Mouse (Mus musculus): ENCODE data around the gene Trem3.

Trem3 gene

DNA sequence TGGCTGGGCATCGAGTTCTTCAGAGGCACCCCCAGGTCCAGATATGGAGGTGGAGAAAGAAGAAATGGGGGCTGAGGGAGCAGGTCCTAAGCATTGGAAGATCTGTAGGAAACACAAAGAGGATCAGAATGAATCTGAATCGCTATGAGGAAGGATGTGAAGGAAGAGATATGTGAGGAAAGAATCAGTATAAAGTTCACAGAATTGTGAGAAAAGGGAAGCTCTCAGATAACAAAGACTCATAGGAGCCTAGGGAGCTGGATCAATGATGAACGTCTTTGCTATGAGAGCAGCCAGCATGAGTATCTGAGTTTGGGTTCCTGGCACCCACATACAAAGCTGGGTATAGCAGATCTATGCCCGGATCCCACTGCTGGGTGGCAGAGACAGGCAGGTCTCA is 22.3 kb downstream of the Trem3 start:
- DNase-seq (ENCODE audit: low spot score in 2 of 2) = no peak

DNA sequence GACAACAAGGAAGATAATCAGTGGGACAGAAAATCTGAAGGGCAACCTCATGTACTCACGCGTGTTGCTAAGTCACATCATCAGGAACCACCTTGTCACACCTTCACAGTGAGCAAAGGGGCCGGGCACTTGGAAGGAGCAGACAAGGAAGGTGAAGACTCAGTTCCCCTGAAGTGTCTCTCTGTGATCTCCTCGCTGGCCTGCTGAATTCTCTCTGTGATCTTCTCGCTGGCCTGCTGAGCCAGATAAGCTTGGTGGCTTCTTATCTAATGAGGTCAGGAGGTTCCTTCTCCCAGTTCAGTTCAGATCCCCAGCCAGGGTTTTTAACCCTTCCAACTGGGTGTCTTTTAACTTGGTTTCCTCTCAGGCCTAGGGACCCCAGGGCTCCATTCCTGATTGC is 24.6 kb downstream of the Trem3 start:
- no peak for DNase-seq (ENCODE audit: low spot score in 2 of 2)

GRCm38 (mm10) chr17:48272598-48272997 is 25.0 kb downstream of the Trem3 start:
- DNase-seq (ENCODE audit: low spot score in 2 of 2) = no peak

- DNase-seq (ENCODE audit: low spot score in 2 of 2) = no peak
These were observed 26.5 kb downstream of the Trem3 start for GRCm38 (mm10) chr17:48274098-48274497.

DNA sequence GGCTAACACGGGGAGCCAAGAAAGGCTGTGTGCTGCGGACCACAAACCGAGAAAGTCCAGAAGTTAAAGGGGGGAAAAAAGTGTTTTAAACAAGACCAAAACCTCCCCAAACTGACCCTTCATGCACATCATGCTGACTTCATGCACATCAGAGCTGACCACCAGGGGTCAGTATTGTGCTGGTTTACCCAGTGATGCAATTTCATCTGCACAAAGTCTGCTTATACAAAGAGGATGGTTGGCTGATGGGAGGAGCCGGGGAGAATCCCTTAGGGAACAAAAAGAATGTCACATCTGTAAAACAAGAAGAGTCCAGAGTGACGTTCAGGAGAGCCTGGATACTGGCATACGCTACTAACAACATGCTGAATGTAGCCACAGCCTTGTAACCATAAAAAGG is 27.3 kb downstream of the Trem3 start:
- peak; percentile 15 to 60 for DNase-seq (ENCODE audit: low spot score in 2 of 2)

DNA sequence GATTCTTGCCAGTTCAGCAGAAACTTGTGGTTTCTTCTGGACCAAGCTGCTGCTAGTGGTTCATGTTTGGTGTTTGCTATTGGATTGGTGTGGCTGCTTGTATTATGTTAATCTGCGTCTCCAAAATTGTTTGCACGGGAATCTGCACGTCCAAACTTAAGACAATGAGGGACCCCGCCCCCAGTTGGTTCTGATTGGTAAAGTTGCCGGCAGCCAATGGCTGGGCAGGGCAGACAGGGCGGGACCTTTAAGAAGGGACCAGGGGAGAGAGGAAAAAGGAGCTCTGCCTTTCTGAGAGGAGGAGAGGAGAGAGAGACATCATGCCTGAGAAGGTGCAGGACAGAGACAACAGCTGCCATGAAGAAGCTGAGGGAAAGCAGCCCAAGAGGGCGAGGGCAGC is 28.2 kb downstream of the Trem3 start:
- no peak for DNase-seq (ENCODE audit: low spot score in 2 of 2)

GRCm38 (mm10) chr17:48278381-48278780 is 30.8 kb downstream of the Trem3 start:
- no peak for DNase-seq (ENCODE audit: low spot score in 2 of 2)

DNA sequence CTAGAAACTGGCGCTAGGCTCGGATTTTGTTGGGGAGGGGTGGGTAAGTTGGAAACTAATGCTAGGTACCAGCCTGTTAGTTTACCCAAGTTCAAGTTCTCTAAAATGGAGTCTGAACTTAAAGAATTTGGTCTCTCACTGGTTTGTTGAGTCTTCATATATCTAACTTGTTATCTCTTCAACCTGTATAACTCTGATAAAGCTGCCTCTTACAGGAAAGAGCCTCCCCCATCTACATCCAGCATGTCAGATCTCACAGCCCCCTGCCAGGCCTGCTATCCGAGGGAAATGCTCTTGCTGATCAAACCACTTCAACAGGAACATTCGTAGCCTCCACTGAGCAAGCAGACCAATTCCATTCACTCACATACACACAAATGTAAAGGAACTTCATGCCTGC is 31.4 kb downstream of the Trem3 start:
- DNase-seq (ENCODE audit: low spot score in 2 of 2) = no peak

DNA sequence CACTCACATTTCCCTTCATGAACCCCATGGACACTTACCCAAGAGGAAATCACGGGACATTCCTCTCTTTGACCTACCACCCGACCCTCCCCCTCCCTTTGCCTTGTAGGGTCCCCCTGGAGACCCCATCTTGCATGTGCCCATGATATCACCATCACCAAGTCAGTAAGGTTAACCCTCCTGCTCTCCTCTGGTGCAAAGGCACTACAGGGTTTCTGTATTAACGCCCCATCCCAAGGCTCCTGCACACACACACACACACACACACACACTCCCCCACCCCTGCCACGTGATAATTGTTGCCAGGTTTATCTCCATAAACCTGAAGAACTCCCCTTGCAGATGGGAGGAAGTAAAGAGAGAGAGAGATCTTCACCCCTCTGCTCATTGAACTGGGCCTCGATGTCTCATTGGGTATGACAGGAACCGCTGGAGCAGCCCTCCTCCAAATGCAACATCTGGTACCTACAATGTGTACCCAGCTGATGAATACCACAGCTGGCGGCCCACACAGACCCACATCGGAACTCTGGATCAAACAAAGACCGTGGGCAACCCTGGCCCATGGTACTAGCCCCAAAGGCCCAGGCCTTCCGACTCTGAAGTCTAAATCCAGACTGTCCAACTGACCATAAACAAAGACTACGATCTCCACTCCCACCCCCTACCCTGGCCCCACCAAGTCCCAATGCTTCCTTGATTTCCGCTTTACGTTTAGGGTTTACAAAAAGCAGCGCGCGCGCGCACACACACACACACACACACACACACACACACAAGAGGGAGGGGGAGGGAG is 33.6 kb downstream of the Trem3 start:
- DNase-seq (ENCODE audit: low spot score in 2 of 2) = no peak

GRCm38 (mm10) chr17:48281739-48282085 is 34.1 kb downstream of the Trem3 start:
- DNase-seq (ENCODE audit: low spot score in 2 of 2) = no peak

- DNase-seq (ENCODE audit: low spot score in 2 of 2) = no peak
These were observed 39.2 kb downstream of the Trem3 start for GRCm38 (mm10) chr17:48286765-48287164.

DNA sequence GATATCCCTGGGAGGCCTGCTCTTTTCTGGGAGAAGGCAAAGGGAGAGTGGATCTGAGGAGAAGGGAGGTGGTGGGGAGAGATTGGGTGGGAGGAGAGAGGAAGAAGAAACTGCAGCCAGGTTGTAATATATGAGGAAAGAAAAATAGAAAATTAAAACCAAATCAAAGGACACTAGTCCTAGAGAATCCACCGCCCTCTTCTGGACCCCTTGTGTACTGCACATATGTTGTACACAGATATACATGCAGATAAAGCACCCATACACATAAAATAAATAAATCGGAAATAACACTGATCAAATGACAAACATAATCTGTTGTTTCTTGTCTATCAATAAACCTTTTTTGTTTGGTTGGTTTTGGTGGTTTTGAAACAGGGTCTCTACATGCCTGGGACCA is 39.7 kb downstream of the Trem3 start:
- no peak for DNase-seq (ENCODE audit: low spot score in 2 of 2)

GRCm38 (mm10) chr17:48293500-48294194 is 46.1 kb downstream of the Trem3 start:
- DNase-seq (ENCODE audit: low spot score in 2 of 2) = no peak

DNA sequence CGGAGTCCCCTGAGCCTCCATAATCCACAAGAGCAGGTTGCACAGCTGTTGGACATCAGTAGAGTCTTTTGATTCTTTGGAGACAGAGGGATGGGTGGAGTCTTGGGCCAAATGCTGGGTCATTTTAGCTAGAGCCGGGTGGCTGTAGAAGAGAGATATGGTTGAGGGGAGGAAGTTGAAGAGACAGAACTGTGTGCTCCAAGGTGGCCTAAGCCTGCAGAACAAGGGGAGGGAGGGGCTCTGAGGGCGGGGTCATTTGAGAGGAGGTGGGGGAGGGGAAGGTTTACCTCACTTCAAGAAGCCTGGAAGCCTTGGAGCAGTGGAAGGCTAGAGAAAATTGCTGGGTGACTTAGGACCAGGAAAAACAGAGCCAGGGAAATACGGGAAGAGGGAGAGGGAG is 51.6 kb downstream of the Trem3 start, which contains the start of gene Treml2:
Gene Treml2 (plus strand): TSS at position 296 of the 400 bp plus-strand sequence.
- DNase-seq (ENCODE audit: low spot score in 2 of 2) = no peak

DNA sequence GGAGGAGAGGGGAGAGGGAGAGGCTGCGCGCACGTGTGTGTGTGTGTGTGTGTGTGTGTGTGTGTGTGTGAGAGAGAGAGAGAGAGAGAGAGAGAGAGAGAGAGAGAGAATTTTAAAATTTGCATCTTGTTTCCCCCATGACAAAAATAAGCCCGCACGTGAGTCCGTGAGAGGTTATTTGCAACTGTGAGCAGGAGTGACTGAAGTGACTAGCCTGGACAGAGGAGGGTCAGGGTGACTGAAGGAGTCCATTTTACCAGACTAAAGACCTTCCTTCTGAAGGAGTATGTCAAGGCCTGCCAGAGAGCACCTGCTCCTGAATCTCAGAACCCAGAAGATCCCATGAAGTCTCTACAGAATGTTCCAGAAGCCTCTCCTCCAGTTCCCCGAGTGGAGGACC is 52.2 kb downstream of the Trem3 start:
- no peak for DNase-seq (ENCODE audit: low spot score in 2 of 2)

- peak in 1 of 2 experiments; percentile 18 for DNase-seq (ENCODE audit: low spot score in 2 of 2)
These were observed 52.6 kb downstream of the Trem3 start for GRCm38 (mm10) chr17:48300199-48300598.

DNA sequence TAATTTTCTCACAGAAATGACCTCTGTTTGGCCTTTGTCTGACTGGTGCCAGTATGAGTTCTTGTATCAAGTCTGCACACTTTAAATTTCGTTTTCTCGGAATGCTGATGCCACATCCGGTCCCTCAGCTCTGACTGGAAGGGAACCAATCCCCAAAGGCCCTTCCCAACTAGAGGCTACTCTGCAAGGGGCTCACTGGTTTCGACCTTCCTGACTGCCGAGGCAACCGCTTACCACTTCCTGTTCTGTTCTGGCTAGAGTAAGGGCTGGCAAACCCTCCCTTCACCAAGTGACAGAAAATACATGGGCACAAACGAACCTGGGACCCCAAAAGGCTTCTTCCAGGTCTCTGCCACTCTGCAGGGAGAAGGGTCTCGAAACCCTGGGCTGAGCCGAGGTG is 53.3 kb downstream of the Trem3 start:
- DNase-seq (ENCODE audit: low spot score in 2 of 2) = no peak

GRCm38 (mm10) chr17:48301792-48302191 is 54.2 kb downstream of the Trem3 start:
- DNase-seq (ENCODE audit: low spot score in 2 of 2) = no peak

All from frontal cortex, postnatal 10 days (tissue).